Mouse (Mus musculus) liver, embryonic 12.5 days (tissue): ENCODE measurements around the gene St3gal3. TPM values are rescaled to one million over a fixed set of nuclear protein-coding genes. Genes with fewer than 3 reads are reported as not detected.
A peak's percentile ranks its signal among the peaks of the same experiment; 100 is the strongest.

Experiments
- ATAC-seq: fragments of 200-750 bp; cut with Nextera tagmentation; 2 replicates; pipeline ENCODE4 v1.8.0; 2017; ENCODE audit warnings: moderate number of reproducible peaks, mild to moderate bottlenecking, moderate library complexity
- H3K27ac ChIP-seq: fragments of 300-500 bp; sonication (generic); 2 replicates; pipeline ENCODE4 v1.5.1; 2016; ENCODE audit warnings: mild to moderate bottlenecking
- H3K27me3 ChIP-seq: fragments of 300-500 bp; sonication (generic); replicated peaks from 2 replicates; pipeline ENCODE4 v1.6.1; 2016; ENCODE audit warnings: mild to moderate bottlenecking, moderate library complexity
- H3K36me3 ChIP-seq: fragments of 300-500 bp; sonication (generic); 2 replicates; pipeline ENCODE4 v1.6.1; 2016; ENCODE audit warnings: mild to moderate bottlenecking, moderate library complexity
- H3K4me1 ChIP-seq: fragments of 300-500 bp; sonication (generic); 2 replicates; pipeline ENCODE4 v1.6.1; 2016
- H3K4me2 ChIP-seq: fragments of 300-500 bp; sonication (generic); 2 replicates; pipeline ENCODE4 v1.6.1; 2016; ENCODE audit warnings: mild to moderate bottlenecking, moderate library complexity
- H3K4me3 ChIP-seq: fragments of 300-500 bp; sonication (generic); 2 replicates; pipeline ENCODE4 v1.5.1; 2016; ENCODE audit warnings: mild to moderate bottlenecking, moderate library complexity
- H3K9ac ChIP-seq: fragments of 300-500 bp; sonication (generic); 2 replicates; pipeline ENCODE4 v1.6.1; 2016; ENCODE audit warnings: mild to moderate bottlenecking, moderate library complexity
- H3K9me3 ChIP-seq: fragments of 300-500 bp; sonication (generic); replicated peaks from 2 replicates; pipeline ENCODE4 v1.6.1; 2016; ENCODE audit warnings: mild to moderate bottlenecking, moderate library complexity
- WGBS: fragments of 180-500 bp; shearing (Covaris S2); methylation state at CpG from one replicate; pipeline ENCODE4 v1.1.7; 2016; ENCODE audit not compliant: insufficient replicate concordance; 5-methylcytosine and 5-hydroxymethylcytosine counted together
- polyA plus RNA-seq: library from polyadenylated mRNA; unstranded; fragments of >200 nt; fragmentation: Nextera tagmentation; extraction: Ambion mirVana; gene quantifications from 2 replicates; pipeline ENCODE4 v1.2.1, GENCODE M21; 2016

The St3gal3 gene
- polyA plus RNA-seq, 1 experiment from 2014 or later, result 2.9 TPM

DNA sequence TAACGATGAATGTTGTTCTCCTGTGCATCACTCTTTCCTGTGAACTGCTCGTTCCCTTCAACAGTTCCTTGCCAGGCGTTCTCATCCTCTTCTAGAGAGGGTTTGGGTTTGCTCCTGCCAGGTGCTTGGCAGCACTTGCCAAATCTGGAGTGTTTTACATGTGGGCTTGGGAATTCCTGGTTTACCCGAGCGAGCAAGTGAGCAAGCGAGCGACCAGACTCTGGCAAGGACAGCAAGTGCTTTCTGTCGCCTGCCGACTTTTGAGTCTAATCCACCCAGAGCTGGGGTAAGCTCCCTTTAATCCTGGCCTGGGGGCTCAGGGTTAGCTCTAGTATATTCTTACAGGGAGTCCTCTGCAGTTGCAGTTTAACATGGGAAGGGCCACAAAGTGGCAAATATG is 105.7 kb downstream of the St3gal3 start:
- Histone ChIP-seq H3K27me3 (no peaks in the 10 kb centered on the region), H3K36me3 (no peaks in the 10 kb centered on the region), H3K4me2 (no peak overlapping the region), H3K9me3 (no peaks in the 10 kb centered on the region), H3K27ac (no peak overlapping the region), H3K4me3 (no peak overlapping the region), H3K9ac (no peak overlapping the region), H3K4me1 (peaks cover 5% of the 10 kb centered on the region; the same call in 1 of the 2 replicates)
- WGBS, result 82% methylated on average over 9 of the region's 9 CpGs
- no peak for ATAC-seq

- Histone ChIP-seq H3K27me3 (no peaks in the 10 kb centered on the region), H3K4me2 (no peak overlapping the region), H3K27ac (no peak overlapping the region), H3K4me3 (no peak overlapping the region), H3K9ac (no peak overlapping the region), H3K9me3 (no peaks in the 10 kb centered on the region), H3K36me3 (no peaks in the 10 kb centered on the region), H3K4me1 (no peaks in the 10 kb centered on the region)
- no peak for ATAC-seq
- WGBS, result 54% methylated on average over 7 of the region's 7 CpGs
Measured at GRCm38 (mm10) chr4:118025931-118026330, 108.8 kb downstream of the St3gal3 start.

- WGBS, result 69% methylated on average over 7 of the region's 7 CpGs
Measured at GRCm38 (mm10) chr4:118025381-118025780, 109.3 kb downstream of the St3gal3 start.

DNA sequence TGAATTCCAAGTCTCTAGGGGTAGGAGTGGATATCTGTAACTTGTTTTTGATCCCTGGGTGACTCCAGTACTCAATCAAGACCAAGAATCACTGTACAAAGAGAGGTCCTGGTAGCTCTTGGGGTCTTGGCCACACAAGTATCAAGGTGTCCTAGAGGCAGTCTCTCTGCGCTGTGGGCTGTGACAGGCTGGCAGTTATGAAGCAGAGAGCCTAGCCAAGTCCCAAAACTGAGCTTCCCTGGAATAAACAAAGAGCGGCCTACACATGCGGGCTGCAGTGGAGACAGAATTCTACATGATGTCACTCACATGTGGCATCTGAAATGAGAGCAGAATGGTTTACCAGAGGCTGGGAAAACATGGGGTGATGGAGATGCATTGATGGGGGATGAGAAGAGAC is 111.9 kb downstream of the St3gal3 start:
- no peak for ATAC-seq
- Histone ChIP-seq H3K9ac (no peak overlapping the region), H3K27me3 (no peaks in the 10 kb centered on the region), H3K36me3 (no peaks in the 10 kb centered on the region), H3K27ac (no peak overlapping the region), H3K4me2 (no peak overlapping the region), H3K4me3 (no peak overlapping the region), H3K9me3 (no peaks in the 10 kb centered on the region), H3K4me1 (no peaks in the 10 kb centered on the region)
- 85% methylated on average over 3 of the region's 3 CpGs for WGBS

More at GRCm38 (mm10) chr4:118025381-118025780, 109.3 kb downstream of the St3gal3 start:
- Histone ChIP-seq H3K9me3 (no peaks in the 10 kb centered on the region), H3K4me3 (no peak overlapping the region), H3K4me1 (no peaks in the 10 kb centered on the region), H3K27me3 (no peaks in the 10 kb centered on the region), H3K9ac (no peak overlapping the region), H3K4me2 (no peak overlapping the region), H3K36me3 (no peaks in the 10 kb centered on the region), H3K27ac (no peak overlapping the region)
- no peak for ATAC-seq

- Histone ChIP-seq H3K27ac (no peak overlapping the region), H3K9me3 (no peaks in the 10 kb centered on the region), H3K36me3 (no peaks in the 10 kb centered on the region), H3K4me2 (no peak overlapping the region), H3K4me1 (no peaks in the 10 kb centered on the region), H3K27me3 (no peaks in the 10 kb centered on the region), H3K4me3 (no peak overlapping the region), H3K9ac (no peak overlapping the region)
- no peak for ATAC-seq
- WGBS, result 74% methylated on average over 4 of the region's 4 CpGs
Measured at GRCm38 (mm10) chr4:118022406-118022805, 112.3 kb downstream of the St3gal3 start.

DNA sequence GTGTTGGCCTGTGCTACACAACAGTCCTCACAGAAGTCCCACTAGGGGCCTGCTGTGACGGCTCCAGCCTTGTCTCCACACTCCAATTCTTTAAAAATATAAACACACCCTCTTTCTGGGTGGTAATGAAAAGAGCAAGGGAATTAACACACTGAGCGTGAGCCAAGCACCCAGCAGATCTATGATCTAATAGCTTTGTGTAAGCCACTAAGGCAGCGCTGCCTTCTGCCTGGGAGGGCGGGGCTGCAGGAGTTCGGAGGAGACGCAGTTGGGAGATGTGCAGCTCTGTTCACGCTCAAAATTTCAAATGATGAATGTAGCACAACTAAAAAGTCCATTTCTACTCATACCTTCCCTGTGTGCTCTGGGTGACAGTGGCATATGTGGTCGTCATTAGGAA is 115.1 kb downstream of the St3gal3 start:
- Histone ChIP-seq H3K4me2 (no peak overlapping the region), H3K4me1 (peaks cover 10% of the 10 kb centered on the region), H3K9me3 (no peaks in the 10 kb centered on the region), H3K9ac (no peak overlapping the region), H3K27me3 (no peaks in the 10 kb centered on the region), H3K36me3 (no peaks in the 10 kb centered on the region), H3K4me3 (no peak overlapping the region), H3K27ac (no peak overlapping the region)
- ATAC-seq, result no peak
- 81% methylated on average over 8 of the region's 8 CpGs for WGBS

DNA sequence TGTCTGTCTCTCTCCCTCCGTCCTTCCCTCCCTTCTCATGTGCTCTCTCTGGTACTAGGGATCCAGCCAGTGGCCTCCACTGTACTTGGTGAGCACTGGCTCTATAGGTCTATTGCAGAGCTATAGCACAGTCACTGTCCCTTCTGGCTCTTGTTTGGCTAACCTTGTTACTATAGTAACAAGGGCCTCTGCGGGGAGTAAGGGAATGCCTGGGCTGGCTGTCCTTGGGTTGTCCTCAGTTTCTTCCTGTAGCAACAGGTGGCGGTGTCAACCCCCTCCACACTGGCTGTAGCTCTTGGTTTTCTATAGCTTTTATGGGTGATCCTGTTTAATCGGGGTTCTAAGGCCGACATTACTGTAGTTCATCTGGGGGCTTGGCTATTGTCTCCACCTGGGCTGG is 115.5 kb downstream of the St3gal3 start:
- no peak overlapping the region for H3K4me2 ChIP-seq
- H3K9ac ChIP-seq, result no peak overlapping the region
- no peak overlapping the region for H3K4me3 ChIP-seq
- ATAC-seq, result no peak
- no peaks in the 10 kb centered on the region for H3K27me3 ChIP-seq
- H3K27ac ChIP-seq, result no peak overlapping the region
- no peaks in the 10 kb centered on the region for H3K9me3 ChIP-seq
- peaks cover 10% of the 10 kb centered on the region for H3K4me1 ChIP-seq
- no peaks in the 10 kb centered on the region for H3K36me3 ChIP-seq
- 81% methylated on average over 5 of the region's 5 CpGs for WGBS

- no peaks in the 10 kb centered on the region for H3K36me3 ChIP-seq
- 78% methylated on average over 16 of the region's 16 CpGs for WGBS
- no peak overlapping the region for H3K27ac ChIP-seq
- H3K27me3 ChIP-seq, result no peaks in the 10 kb centered on the region
- no peak overlapping the region for H3K4me2 ChIP-seq
- no peaks in the 10 kb centered on the region for H3K9me3 ChIP-seq
- peaks cover 10% of the 10 kb centered on the region for H3K4me1 ChIP-seq
- ATAC-seq, result no peak
- no peak overlapping the region for H3K9ac ChIP-seq
- no peak overlapping the region for H3K4me3 ChIP-seq
Measured at GRCm38 (mm10) chr4:118017021-118017805, 117.5 kb downstream of the St3gal3 start.

DNA sequence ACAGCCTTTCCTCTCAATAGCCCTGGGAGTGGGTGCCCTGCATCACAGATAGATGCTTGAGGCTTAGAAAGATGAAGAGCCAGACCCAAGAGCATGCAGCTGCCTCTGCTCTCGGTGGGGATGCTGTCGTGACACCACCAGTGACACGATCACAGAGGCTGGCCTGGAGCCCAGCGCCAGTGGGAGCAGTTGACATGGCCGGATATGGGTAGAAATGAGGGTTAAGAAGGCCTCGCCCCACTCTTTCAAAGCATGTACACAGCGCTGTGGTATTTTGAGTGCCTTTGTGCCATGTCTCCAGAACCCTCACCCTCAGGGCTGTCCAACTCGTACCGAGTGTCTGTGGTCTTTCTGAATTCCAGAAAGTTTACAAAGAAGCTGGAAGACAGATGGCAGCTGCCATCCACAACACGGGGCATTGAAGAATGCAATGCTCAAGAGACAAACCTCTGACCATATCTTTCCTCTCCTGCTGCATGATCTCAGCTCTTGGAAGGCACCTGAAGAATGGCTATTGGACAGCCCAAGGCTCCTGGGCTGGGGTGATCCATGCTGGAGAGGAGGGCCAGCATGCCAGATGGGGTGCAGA is 118.3 kb downstream of the St3gal3 start:
- H3K9me3 ChIP-seq, result no peaks in the 10 kb centered on the region
- peaks cover 10% of the 10 kb centered on the region for H3K4me1 ChIP-seq
- no peak overlapping the region for H3K4me2 ChIP-seq
- no peaks in the 10 kb centered on the region for H3K27me3 ChIP-seq
- H3K4me3 ChIP-seq, result no peak overlapping the region
- no peak overlapping the region for H3K9ac ChIP-seq
- no peaks in the 10 kb centered on the region for H3K36me3 ChIP-seq
- 81% methylated on average over 10 of the region's 10 CpGs for WGBS
- ATAC-seq, result no peak
- no peak overlapping the region for H3K27ac ChIP-seq

- no peak overlapping the region for H3K9ac ChIP-seq
- 65% methylated on average over 6 of the region's 6 CpGs for WGBS
- H3K4me1 ChIP-seq, result peaks cover 10% of the 10 kb centered on the region
- no peak overlapping the region for H3K4me2 ChIP-seq
- no peaks in the 10 kb centered on the region for H3K9me3 ChIP-seq
- H3K36me3 ChIP-seq, result no peaks in the 10 kb centered on the region
- H3K4me3 ChIP-seq, result no peak overlapping the region
- H3K27ac ChIP-seq, result no peak overlapping the region
- peak; percentile 51 for ATAC-seq
- H3K27me3 ChIP-seq, result no peaks in the 10 kb centered on the region
Measured at GRCm38 (mm10) chr4:118015636-118016035, 119.1 kb downstream of the St3gal3 start.

DNA sequence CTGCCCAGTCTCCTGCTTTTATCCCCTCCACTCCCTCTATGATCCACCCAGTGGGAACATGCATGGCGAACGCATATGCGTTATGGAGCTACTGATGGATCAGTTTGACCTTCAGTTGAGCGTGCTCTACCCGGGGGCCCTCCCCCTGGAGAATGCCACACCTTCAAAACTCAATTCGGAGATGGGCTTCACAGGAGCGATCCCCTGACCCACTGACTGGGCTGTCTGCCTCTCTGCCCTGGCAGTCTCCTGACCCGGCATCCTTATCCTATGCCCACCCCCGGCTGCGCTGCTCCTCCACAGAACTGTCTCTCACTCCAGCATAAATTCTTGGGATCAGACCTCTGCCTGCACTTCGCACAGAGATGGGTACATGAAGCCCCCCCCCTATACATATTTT is 119.6 kb downstream of the St3gal3 start:
- Histone ChIP-seq H3K27ac (no peak overlapping the region), H3K9me3 (no peaks in the 10 kb centered on the region), H3K4me2 (no peak overlapping the region), H3K36me3 (no peaks in the 10 kb centered on the region), H3K4me3 (no peak overlapping the region), H3K9ac (no peak overlapping the region), H3K4me1 (peaks cover 10% of the 10 kb centered on the region), H3K27me3 (no peaks in the 10 kb centered on the region)
- WGBS, result 86% methylated on average over 11 of the region's 11 CpGs
- ATAC-seq, result no peak

GRCm38 (mm10) chr4:118010661-118011173 is 124.0 kb downstream of the St3gal3 start:
- ATAC-seq, result no peak

More at GRCm38 (mm10) chr4:118010661-118011173, 124.0 kb downstream of the St3gal3 start:
- H3K4me3 ChIP-seq, result no peak overlapping the region
- no peaks in the 10 kb centered on the region for H3K9me3 ChIP-seq
- peaks cover 7% of the 10 kb centered on the region for H3K4me1 ChIP-seq
- H3K27ac ChIP-seq, result no peak overlapping the region
- no peak overlapping the region for H3K4me2 ChIP-seq
- no peaks in the 10 kb centered on the region for H3K36me3 ChIP-seq
- H3K9ac ChIP-seq, result no peak overlapping the region
- 82% methylated on average over 9 of the region's 9 CpGs for WGBS
- no peaks in the 10 kb centered on the region for H3K27me3 ChIP-seq
